Mouse (Mus musculus) cerebellum, adult 9-10 months (tissue): ENCODE data around the gene Pik3cd.

ENCODE experiments used
- DNase-seq: peaks from one replicate; pipeline ENCODE4 v3.0.0; 2022

Gene Pik3cd

DNA sequence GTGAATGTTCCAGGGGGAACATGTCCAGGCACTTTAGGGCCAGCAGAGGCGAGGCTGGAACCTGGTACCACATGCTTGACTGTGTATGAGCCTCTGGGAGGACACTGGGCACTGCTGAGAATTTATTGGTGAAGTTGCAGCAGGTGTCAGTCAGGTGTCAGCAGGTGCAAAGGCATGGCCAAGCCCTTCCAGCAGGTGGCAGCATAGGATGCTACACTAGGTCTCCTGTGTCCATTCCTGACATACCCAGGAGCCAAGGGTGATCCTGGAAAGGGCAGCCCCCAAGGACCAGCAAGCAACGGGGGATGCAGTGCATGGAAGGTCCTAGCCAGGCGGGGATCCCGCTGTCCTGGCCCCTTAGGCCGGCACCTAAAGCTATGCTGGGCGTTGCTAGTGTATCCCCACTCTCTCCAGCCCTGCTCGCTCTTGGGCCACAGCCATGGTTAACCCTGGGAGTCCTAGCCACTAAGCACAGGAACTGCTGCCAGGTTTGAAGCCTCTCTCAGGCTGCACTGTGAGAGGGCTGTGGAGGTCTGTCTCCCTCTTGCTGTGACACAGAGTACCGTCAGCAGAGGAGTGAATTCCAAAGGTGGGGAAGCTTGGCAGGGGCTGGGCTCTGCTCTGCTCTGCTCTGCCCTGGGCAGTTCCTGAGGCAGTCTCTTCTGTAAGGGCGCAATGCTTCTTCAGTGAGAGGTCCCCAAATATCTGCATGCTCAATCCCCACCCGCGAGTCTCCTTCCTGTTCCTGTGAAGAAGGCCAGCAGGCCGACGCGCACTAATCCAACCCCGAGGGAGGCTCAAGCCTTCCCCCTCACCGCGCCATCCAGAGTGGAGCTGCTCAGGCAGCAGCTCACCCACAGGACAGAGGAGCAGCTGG lies 21.7 kb upstream of the Pik3cd start:
- DNase-seq, result peak; percentile 96

DNA sequence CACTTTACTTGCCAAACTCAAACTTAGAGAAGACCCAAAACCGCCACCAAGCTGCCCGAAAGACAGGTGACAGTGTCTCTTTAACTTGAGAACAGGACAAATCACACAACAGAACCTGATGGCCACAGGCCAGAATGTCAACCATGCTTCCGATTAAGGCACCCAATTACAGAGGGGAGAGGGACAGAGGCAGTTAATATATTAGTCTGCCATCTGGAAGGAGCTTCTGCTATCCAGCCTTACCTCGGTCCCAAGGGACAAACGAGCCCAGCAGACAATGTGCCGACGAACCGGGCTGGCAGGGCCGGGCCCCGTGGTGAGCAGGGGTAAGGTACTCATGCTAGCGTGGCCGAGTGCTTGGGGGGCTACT lies 20.6 kb upstream of the Pik3cd start:
- DNase-seq, result peak; percentile 68

DNA sequence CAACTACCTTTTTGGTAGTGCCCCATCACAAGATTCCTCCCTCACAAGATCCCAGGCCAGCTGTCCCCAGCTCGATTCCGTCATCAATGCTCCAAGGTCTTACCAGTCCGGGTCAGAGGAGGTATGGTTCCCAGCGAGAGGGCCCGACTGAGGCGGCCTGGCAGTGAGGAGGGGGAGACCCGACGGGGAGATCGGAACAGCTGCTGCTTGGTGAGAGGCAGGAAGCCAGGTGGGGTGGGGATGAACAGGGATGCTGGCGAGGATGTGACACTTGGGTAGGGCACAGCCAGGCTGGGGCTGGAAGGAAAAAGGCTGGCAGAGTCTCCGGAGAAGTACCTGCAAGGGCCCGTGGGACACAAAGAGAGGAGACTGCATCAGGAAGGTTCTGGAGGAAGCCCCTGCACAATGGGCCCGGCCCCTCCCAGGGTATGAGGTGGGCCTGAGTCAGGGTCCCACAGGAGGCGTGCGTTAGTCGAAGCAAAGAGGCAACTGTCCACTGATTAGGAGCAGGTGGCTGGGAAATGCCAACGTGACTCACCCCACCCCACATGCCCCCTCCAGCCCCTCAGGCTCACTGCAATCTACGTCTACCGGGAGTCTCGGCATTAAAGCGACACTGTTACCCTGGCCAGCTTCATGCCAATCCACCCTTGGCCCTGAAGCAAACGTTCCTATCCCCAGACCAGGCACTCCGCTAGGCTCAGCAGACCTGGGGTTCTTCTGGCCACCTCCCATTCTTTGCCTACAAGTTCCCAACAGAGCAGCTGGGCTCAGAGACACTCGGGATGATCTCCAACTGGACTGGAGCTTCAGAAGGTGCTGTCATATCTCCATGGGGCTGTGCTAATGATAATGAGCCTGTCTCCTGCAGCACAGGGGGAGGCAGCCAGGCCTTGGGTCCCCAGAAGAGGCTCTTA lies 20.0 kb upstream of the Pik3cd start:
- DNase-seq, result peak; percentile 72

GRCm38 (mm10) chr4:149721163-149721562 lies 18.8 kb upstream of the Pik3cd start:
- peak; percentile 21 for DNase-seq

GRCm38 (mm10) chr4:149719686-149720085 lies 17.3 kb upstream of the Pik3cd start:
- DNase-seq, result peak; percentile 73

- no peak for DNase-seq
These were observed 12.2 kb upstream of the Pik3cd start for GRCm38 (mm10) chr4:149714542-149714941.

DNA sequence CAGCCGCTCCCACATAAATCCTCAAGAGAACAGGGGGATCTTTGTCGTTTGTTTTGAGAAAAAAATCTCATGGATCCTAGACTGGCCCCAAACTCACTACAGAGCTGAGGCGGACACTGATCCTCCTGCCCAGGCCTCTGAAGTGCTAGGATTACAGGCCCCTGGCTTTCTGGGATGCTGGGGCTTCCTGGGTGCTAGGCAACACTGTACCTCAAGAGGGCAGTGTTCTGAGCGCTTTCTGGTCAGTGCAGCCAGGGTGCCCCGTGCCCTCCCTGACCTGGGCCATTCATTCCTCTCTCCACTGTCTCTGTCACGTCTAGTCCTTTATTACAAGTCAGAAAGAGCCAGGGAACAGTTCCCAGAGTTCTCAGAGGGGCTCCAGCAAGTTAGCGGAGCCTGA lies 9.6 kb upstream of the Pik3cd start:
- DNase-seq, result peak; percentile 58

DNA sequence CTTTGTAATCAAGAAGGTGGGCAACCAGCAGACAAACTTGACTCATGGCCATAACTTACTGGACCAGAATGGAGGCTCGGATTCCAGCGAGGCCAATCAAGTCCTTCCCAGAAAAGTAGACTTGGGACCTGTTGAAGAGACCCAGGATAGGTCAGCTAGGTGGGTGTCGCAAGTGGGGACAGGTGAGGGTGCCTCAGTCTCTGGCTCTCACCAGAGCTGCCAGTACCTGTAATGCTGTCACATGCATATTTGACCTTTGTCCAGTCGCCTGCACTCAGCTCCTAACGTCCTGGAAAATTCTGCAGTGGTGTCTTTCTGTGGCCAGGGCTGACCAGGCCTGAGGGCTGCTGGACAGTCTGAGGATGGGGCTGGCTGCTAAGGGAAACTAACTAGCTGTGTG lies 9.1 kb upstream of the Pik3cd start:
- no peak for DNase-seq

GRCm38 (mm10) chr4:149710510-149710909 lies 8.1 kb upstream of the Pik3cd start:
- peak; percentile 47 for DNase-seq

DNA sequence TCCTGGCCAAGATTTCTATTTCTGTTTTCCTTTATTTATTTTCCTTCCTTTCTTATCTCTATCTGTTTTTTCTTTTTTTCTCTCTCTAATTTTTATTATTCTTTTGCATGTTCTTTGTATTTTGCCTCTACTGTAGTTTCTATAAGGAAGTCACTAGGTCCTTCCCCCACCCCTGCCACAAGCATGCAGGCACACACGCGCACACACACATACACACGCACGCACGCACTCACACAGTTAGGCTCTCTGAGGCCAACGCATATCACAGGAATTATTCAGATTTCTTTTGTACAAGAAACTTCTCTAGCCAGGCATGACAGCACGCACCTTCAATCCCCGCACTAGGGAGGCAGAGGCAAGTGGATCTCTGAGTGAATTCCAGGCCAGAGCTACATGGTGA lies 3.6 kb upstream of the Pik3cd start:
- DNase-seq, result no peak

DNA sequence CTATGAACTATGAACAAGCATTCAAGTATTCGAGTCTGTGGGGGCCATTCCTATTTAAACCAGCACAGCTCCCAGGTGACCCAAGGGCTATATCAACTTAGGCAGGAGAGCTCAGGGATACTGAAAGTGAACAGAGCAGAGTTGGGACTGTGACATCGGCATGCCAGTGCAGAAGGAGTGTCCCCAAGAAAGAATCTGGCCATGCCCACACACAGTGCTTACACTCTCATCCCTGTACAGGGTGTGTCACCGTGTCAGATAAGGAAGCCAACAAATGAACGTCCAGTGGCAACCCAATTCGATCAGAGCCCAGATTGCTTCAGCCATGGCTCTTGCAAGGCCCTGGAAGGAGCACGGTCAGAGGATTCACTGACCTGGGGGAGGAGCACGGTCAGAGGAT lies 2.9 kb upstream of the Pik3cd start:
- no peak for DNase-seq

DNA sequence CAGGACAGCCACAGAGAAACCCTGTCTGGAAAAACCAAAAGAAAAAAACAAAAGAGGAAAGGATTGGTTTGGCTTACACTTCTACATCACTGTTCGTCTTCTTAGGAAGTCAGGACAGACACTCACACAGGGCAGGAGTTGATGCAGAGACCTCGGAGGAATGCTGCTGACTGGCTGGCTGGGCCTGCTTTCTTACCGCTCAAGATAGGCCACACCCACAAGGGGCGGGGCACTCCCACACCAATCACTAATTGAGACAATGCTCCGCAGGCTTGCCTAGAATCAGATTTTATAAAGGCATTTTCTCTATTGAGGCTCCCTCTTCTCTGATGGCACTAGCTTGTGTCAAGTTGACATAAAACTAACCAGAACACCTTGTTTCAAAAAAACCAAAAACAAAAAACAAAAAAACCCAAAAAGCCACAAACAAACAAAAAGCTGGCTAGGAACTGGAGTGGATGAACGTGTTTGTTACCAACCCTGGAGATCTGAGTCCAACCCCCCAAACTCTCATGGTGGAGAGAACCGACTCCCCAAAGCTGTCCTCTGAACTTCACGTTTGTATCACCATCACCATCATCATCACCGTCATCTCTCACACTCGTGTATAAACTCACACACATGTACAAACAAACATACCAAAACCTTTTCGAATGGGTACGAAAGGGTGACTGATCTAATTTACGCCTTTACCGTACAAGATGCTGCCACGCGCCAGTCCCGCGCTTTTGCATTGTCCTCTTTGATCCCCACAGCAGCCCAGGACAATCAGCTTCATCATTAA lies 753 bp downstream of the Pik3cd start:
- DNase-seq, result no peak

- DNase-seq, result no peak
These were observed 2.4 kb downstream of the Pik3cd start for GRCm38 (mm10) chr4:149699953-149700352.

GRCm38 (mm10) chr4:149698197-149698821 lies 4.1 kb downstream of the Pik3cd start:
- DNase-seq, result no peak

GRCm38 (mm10) chr4:149697506-149698196 lies 4.7 kb downstream of the Pik3cd start:
- DNase-seq, result no peak

- DNase-seq, result no peak
These were observed 6.0 kb downstream of the Pik3cd start for GRCm38 (mm10) chr4:149696189-149696971.

- DNase-seq, result no peak
These were observed 11.0 kb downstream of the Pik3cd start for GRCm38 (mm10) chr4:149691368-149691767.

GRCm38 (mm10) chr4:149690828-149691280 lies 11.5 kb downstream of the Pik3cd start:
- no peak for DNase-seq

- no peak for DNase-seq
These were observed 12.3 kb downstream of the Pik3cd start for GRCm38 (mm10) chr4:149689822-149690700.

DNA sequence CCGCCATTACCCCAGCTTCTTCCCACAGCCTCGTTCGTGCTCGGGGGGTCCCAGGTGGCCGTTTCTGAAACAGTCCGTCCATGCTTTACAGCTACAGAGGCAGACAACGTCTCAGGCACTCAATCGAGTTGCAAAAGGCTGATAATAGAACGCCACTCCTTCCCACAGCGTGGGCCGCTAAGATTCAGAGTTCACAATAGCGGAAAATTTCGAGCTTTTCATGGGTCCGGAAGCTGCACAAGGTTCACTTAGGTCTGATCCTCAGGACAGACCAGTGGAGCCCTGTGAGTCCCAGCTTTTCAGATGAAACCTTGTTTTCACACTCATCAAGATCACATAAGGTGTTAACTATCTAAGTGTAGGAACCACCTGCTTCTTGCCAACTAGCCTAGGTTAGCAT lies 13.5 kb downstream of the Pik3cd start:
- no peak for DNase-seq
